Mouse (Mus musculus): ENCODE data around the gene Ccr6.

- no peak for TF ChIP-seq CTCF (IDR thresholded peaks at IDR 0.05; ENCODE audit: low read depth, low read length)
- no peak for TF ChIP-seq POLR2A (IDR thresholded peaks at IDR 0.05; ENCODE audit: extremely low read depth, insufficient read depth, low read length)
Observed at GRCm38 (mm10) chr17:8238012-8238710, 2.3 kb downstream of the Ccr6 start.
